Mouse (Mus musculus): Measurements from ENCODE around the gene Tuba1b. TPM values are rescaled to one million over a fixed set of nuclear protein-coding genes. Genes with fewer than 3 reads are reported as not detected.
"Not testable (repeated sequence)": the region's sequence is repeated elsewhere in the genome, so short reads cannot be mapped to it uniquely, and the experiment has no call there.

Tuba1b gene
- polyA plus RNA-seq, 1 experiment from 2014 or later, result 1,197 TPM

GRCm38 (mm10) chr15:98930998-98931397, 3.4 kb downstream of the Tuba1b start:
- H3K4me2 ChIP-seq, result no peak overlapping the region
- peaks cover 14% of the 10 kb centered on the region for H3K4me1 ChIP-seq
- H3K9ac ChIP-seq, result no peak overlapping the region
- ATAC-seq (ENCODE audit: insufficient read depth, low FRiP score, low read depth), result no peak
- 0 out of 2 replicates have a peak, but pooled peaks cover 5% of the 10 kb centered on the region for H3K36me3 ChIP-seq
- WGBS, result 81% methylated on average over 3 of the region's 3 CpGs
- no peak overlapping the region for H3K4me3 ChIP-seq (replicated peaks)
- no peak overlapping the region for H3K27ac ChIP-seq
- H3K9me3 ChIP-seq, result no peaks in the 10 kb centered on the region
- H3K27me3 ChIP-seq (replicated peaks), result no peaks in the 10 kb centered on the region

GRCm38 (mm10) chr15:98930017-98930734, 4.2 kb downstream of the Tuba1b start:
- 0 out of 2 replicates have a peak, but pooled peaks cover 5% of the 10 kb centered on the region for H3K36me3 ChIP-seq
- peak overlapping the region; percentile 7; the same call in 1 of the 2 replicates for H3K27ac ChIP-seq
- no peak overlapping the region for H3K4me3 ChIP-seq (replicated peaks)
- H3K4me1 ChIP-seq, result peaks cover 6% of the 10 kb centered on the region
- H3K9me3 ChIP-seq, result no peaks in the 10 kb centered on the region
- H3K27me3 ChIP-seq (replicated peaks), result no peaks in the 10 kb centered on the region
- H3K4me2 ChIP-seq, result no peak overlapping the region
- ATAC-seq (ENCODE audit: insufficient read depth, low FRiP score, low read depth), result no peak
- H3K9ac ChIP-seq, result no peak overlapping the region
- 47% methylated on average over 8 of the region's 8 CpGs for WGBS

- WGBS, result 15% methylated on average over 13 of the region's 13 CpGs
- Histone ChIP-seq H3K4me2 (no peak overlapping the region), H3K4me1 (peaks cover 5% of the 10 kb centered on the region; the same call in 1 of the 2 replicates), H3K27me3 (replicated peaks) (no peaks in the 10 kb centered on the region), H3K9ac (no peak overlapping the region), H3K36me3 (0 out of 2 replicates have a peak, but pooled peaks cover 5% of the 10 kb centered on the region), H3K27ac (peak overlapping the region; percentile 7; the same call in 1 of the 2 replicates), H3K4me3 (replicated peaks) (no peak overlapping the region), H3K9me3 (no peaks in the 10 kb centered on the region)
- ATAC-seq (ENCODE audit: insufficient read depth, low FRiP score, low read depth), result peak; percentile 67; the same call in 1 of the 2 replicates
Observed at GRCm38 (mm10) chr15:98928598-98929240, 5.6 kb downstream of the Tuba1b start.

GRCm38 (mm10) chr15:98927566-98927965, 6.8 kb downstream of the Tuba1b start:
- Histone ChIP-seq H3K9ac (no peak overlapping the region), H3K4me3 (replicated peaks) (no peak overlapping the region), H3K9me3 (no peaks in the 10 kb centered on the region), H3K4me2 (no peak overlapping the region), H3K36me3 (0 out of 2 replicates have a peak, but pooled peaks cover 5% of the 10 kb centered on the region), H3K4me1 (peaks cover 5% of the 10 kb centered on the region; the same call in 1 of the 2 replicates), H3K27ac (no peak overlapping the region), H3K27me3 (replicated peaks) (no peaks in the 10 kb centered on the region)
- 77% methylated on average over 5 of the region's 5 CpGs for WGBS
- no peak for ATAC-seq (ENCODE audit: insufficient read depth, low FRiP score, low read depth)

GRCm38 (mm10) chr15:98924682-98925081, 9.7 kb downstream of the Tuba1b start:
- Histone ChIP-seq H3K9ac (no peak overlapping the region), H3K4me1 (peaks cover 5% of the 10 kb centered on the region; the same call in 1 of the 2 replicates), H3K9me3 (no peaks in the 10 kb centered on the region), H3K36me3 (no peaks in the 10 kb centered on the region), H3K27ac (no peak overlapping the region), H3K27me3 (replicated peaks) (no peaks in the 10 kb centered on the region), H3K4me2 (no peak overlapping the region), H3K4me3 (replicated peaks) (no peak overlapping the region)
- 64% methylated on average over 3 of the region's 3 CpGs for WGBS
- ATAC-seq (ENCODE audit: insufficient read depth, low FRiP score, low read depth), result no peak

GRCm38 (mm10) chr15:98923031-98923537, 11.3 kb downstream of the Tuba1b start:
- Histone ChIP-seq H3K27me3 (replicated peaks) (no peaks in the 10 kb centered on the region), H3K4me2 (no peak overlapping the region), H3K9me3 (no peaks in the 10 kb centered on the region), H3K9ac (no peak overlapping the region), H3K4me3 (replicated peaks) (no peak overlapping the region), H3K36me3 (no peaks in the 10 kb centered on the region), H3K27ac (no peak overlapping the region), H3K4me1 (no peaks in the 10 kb centered on the region)
- 78% methylated on average over 2 of the region's 2 CpGs for WGBS
- no peak for ATAC-seq (ENCODE audit: insufficient read depth, low FRiP score, low read depth)

GRCm38 (mm10) chr15:98922581-98922980, 11.8 kb downstream of the Tuba1b start:
- Histone ChIP-seq H3K4me1 (no peaks in the 10 kb centered on the region), H3K27me3 (replicated peaks) (no peaks in the 10 kb centered on the region), H3K9ac (no peak overlapping the region), H3K4me2 (no peak overlapping the region), H3K36me3 (no peaks in the 10 kb centered on the region), H3K4me3 (replicated peaks) (no peak overlapping the region), H3K9me3 (no peaks in the 10 kb centered on the region), H3K27ac (no peak overlapping the region)
- ATAC-seq (ENCODE audit: insufficient read depth, low FRiP score, low read depth), result no peak
- WGBS, result 53% methylated on average over 3 of the region's 3 CpGs

- H3K36me3 ChIP-seq, result no peaks in the 10 kb centered on the region
- H3K9ac ChIP-seq, result no peak overlapping the region
- 80% methylated on average over 5 of the region's 5 CpGs for WGBS
- H3K4me2 ChIP-seq, result no peak overlapping the region
- no peak overlapping the region for H3K4me3 ChIP-seq (replicated peaks)
- no peak for ATAC-seq (ENCODE audit: insufficient read depth, low FRiP score, low read depth)
- H3K9me3 ChIP-seq, result no peaks in the 10 kb centered on the region
- H3K27ac ChIP-seq, result no peak overlapping the region
- H3K27me3 ChIP-seq (replicated peaks), result no peaks in the 10 kb centered on the region
- H3K4me1 ChIP-seq, result peaks cover 3% of the 10 kb centered on the region; the same call in 1 of the 2 replicates
Observed at GRCm38 (mm10) chr15:98921510-98921909, 12.9 kb downstream of the Tuba1b start.

- 26% methylated on average over 8 of the region's 8 CpGs for WGBS
- 0 out of 2 replicates have a peak overlapping the region, but pooled peaks have one; percentile 34 for H3K9ac ChIP-seq
Observed at GRCm38 (mm10) chr15:98918499-98918895, 15.9 kb downstream of the Tuba1b start.

GRCm38 (mm10) chr15:98917538-98918498, 16.5 kb downstream of the Tuba1b start, which contains the start of gene Lmbr1l:
Gene Lmbr1l, minus strand, starts transcription at chr15:98918231.
- under 1% methylated on average over 82 of the region's 82 CpGs for WGBS
- H3K9me3 ChIP-seq, result no peaks in the 10 kb centered on the region
- peaks cover 9% of the 10 kb centered on the region; the same call in 1 of the 2 replicates for H3K4me1 ChIP-seq
- no peaks in the 10 kb centered on the region for H3K36me3 ChIP-seq
- peak within 1 kb of the TSS; percentile 93 for H3K4me3 ChIP-seq (replicated peaks)
- H3K27ac ChIP-seq, result peak within 1 kb of the TSS; percentile 94
- ATAC-seq (ENCODE audit: insufficient read depth, low FRiP score, low read depth), result peak; percentile 99
- peak within 1 kb of the TSS; percentile 88 for H3K4me2 ChIP-seq
- no peaks in the 10 kb centered on the region for H3K27me3 ChIP-seq (replicated peaks)
- H3K9ac ChIP-seq, result peak within 1 kb of the TSS; percentile 67

More at GRCm38 (mm10) chr15:98918499-98918895, 15.9 kb downstream of the Tuba1b start:
- not testable (repeated sequence) for ATAC-seq (ENCODE audit: insufficient read depth, low FRiP score, low read depth); H3K9me3 ChIP-seq; H3K27me3 ChIP-seq (replicated peaks); H3K4me1 ChIP-seq; H3K36me3 ChIP-seq
- H3K27ac ChIP-seq, result peak overlapping the region; percentile 94
- peak overlapping the region; percentile 93 for H3K4me3 ChIP-seq (replicated peaks)
- peak overlapping the region; percentile 88 for H3K4me2 ChIP-seq

GRCm38 (mm10) chr15:98917091-98917490, 17.3 kb downstream of the Tuba1b start:
- H3K9me3 ChIP-seq, result no peaks in the 10 kb centered on the region
- H3K4me1 ChIP-seq, result peaks cover 9% of the 10 kb centered on the region; the same call in 1 of the 2 replicates
- WGBS, result under 1% methylated on average over 14 of the region's 14 CpGs
- H3K36me3 ChIP-seq, result peaks cover 5% of the 10 kb centered on the region; the same call in 1 of the 2 replicates
- H3K4me2 ChIP-seq, result peak overlapping the region; percentile 88
- H3K27ac ChIP-seq, result peak overlapping the region; percentile 94
- H3K9ac ChIP-seq, result peak overlapping the region; percentile 67
- no peaks in the 10 kb centered on the region for H3K27me3 ChIP-seq (replicated peaks)
- ATAC-seq (ENCODE audit: insufficient read depth, low FRiP score, low read depth), result no peak
- H3K4me3 ChIP-seq (replicated peaks), result peak overlapping the region; percentile 93

Data from stomach, embryonic 15.5 days (tissue).